Comparison of ENCODE assay signal across 9 mouse cellular contexts in the genomic region with DNA sequence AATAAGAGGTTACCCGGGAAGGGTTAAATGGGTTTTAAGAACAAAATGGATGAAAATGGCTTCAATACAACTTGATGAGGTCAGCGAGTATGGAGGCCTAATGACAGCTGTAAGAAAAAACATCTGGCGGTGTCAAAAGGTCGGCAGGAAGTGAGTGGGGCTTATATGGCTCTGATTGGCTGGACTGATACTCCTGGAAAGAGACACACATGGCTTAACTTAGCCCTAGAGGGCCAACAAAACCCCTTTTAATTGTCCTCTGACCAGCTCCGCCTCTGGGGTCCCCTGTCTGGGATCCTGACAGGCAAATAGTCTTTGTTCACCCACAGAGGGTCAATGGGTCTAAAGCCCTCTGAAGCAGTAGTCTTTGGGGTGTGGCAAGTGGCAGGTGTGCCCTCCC.
DNase-seq lines count a peak whose midpoint lies in the region; ATAC-seq and TF ChIP-seq lines count a peak whose summit lies in the region.
"Had no signal": no experiment of that assay in that cellular context is flagged by ENCODE, and none has a peak within 500 bp of the region (broad histone marks: within the 10 kb centered on the region; RNA-seq: fewer than 3 reads in every experiment).

No protein-coding gene starts in this region.

- no peak for TF ChIP-seq CTCF in stomach, postnatal 0 days (IDR thresholded peaks at IDR 0.05; ENCODE audit: low read depth)

- peak overlapping the region; percentile 15; the same call in 1 of the 2 replicates for H3K27ac ChIP-seq in midbrain, embryonic 11.5 days (ENCODE audit: low read depth, low read length)
- no peak overlapping the region for H3K27ac ChIP-seq in midbrain, embryonic 15.5 days
- H3K27ac ChIP-seq in stomach, postnatal 0 days (replicated peaks), result peak overlapping the region; percentile 74

- peaks cover 42% of the 10 kb centered on the region for H3K4me1 ChIP-seq in midbrain, embryonic 11.5 days (ENCODE audit: control insufficient read depth, insufficient read depth, low read length)
- peaks cover 28% of the 10 kb centered on the region for H3K4me1 ChIP-seq in midbrain, embryonic 15.5 days
- H3K4me1 ChIP-seq in stomach, postnatal 0 days (replicated peaks; ENCODE audit: control insufficient read depth, insufficient read depth), result peaks cover 25% of the 10 kb centered on the region

- H3K9ac ChIP-seq in midbrain, embryonic 11.5 days (ENCODE audit: low read length), result no peak overlapping the region
- H3K9ac ChIP-seq in midbrain, embryonic 15.5 days, result no peak overlapping the region
- no peak overlapping the region for H3K9ac ChIP-seq in stomach, postnatal 0 days (ENCODE audit: low read length)

- DNase-seq in midbrain, embryonic 11.5 days (ENCODE audit: low spot score, missing footprints), result peak; percentile 87
- peak; percentile 67 for DNase-seq in heart, adult 8-10 months (ENCODE audit: low spot score)
- peak; percentile 50 for DNase-seq in kidney, adult 9 months
- DNase-seq in stomach, postnatal 0 days (ENCODE audit: low spot score), result no peak
- no peak for DNase-seq in thymus, postnatal 4 days
- no peak for DNase-seq in frontal cortex, postnatal 36 days (ENCODE audit: low spot score in 2 of 2)
- no peak for DNase-seq in frontal cortex, postnatal 14 days (ENCODE audit: low spot score in 2 of 2)
- DNase-seq: retina, postnatal 1 day had no signal

- no peaks in the 10 kb centered on the region for H3K9me3 ChIP-seq in midbrain, embryonic 11.5 days (ENCODE audit: control insufficient read depth, low read length)
- H3K9me3 ChIP-seq in midbrain, embryonic 15.5 days, result no peaks in the 10 kb centered on the region
- H3K9me3 ChIP-seq in stomach, postnatal 0 days (ENCODE audit: control insufficient read depth, low read length), result no peaks in the 10 kb centered on the region

- no peak for TF ChIP-seq EP300 in stomach, postnatal 0 days (optimal IDR thresholded peaks at IDR 0.05)

- ATAC-seq in midbrain, embryonic 11.5 days (ENCODE audit: low FRiP score), result no peak
- no peak for ATAC-seq in midbrain, embryonic 15.5 days (replicated peaks)
- peak; percentile 43; the same call in 1 of the 2 replicates for ATAC-seq in stomach, postnatal 0 days (ENCODE audit: low FRiP score, low TSS enrichment)

- H3K4me2 ChIP-seq in midbrain, embryonic 11.5 days, result no peak overlapping the region
- H3K4me2 ChIP-seq in midbrain, embryonic 15.5 days, result no peak overlapping the region
- no peak overlapping the region for H3K4me2 ChIP-seq in stomach, postnatal 0 days (replicated peaks; ENCODE audit: low read depth)

- H3K36me3 ChIP-seq in midbrain, embryonic 11.5 days (ENCODE audit: control insufficient read depth, insufficient read depth, low read length), result no peaks in the 10 kb centered on the region
- no peaks in the 10 kb centered on the region for H3K36me3 ChIP-seq in midbrain, embryonic 15.5 days (replicated peaks)
- H3K36me3 ChIP-seq in stomach, postnatal 0 days (ENCODE audit: control insufficient read depth, insufficient read depth, low read length), result no peaks in the 10 kb centered on the region

- H3K4me3 ChIP-seq in midbrain, embryonic 11.5 days (ENCODE audit: low read depth, low read length), result no peak overlapping the region
- H3K4me3 ChIP-seq in midbrain, embryonic 15.5 days, result no peak overlapping the region
- H3K4me3 ChIP-seq in stomach, postnatal 0 days (ENCODE audit: low read depth, low read length), result no peak overlapping the region

- no peaks in the 10 kb centered on the region for H3K27me3 ChIP-seq in midbrain, embryonic 11.5 days (ENCODE audit: control insufficient read depth, insufficient read depth, low read length)
- no peaks in the 10 kb centered on the region for H3K27me3 ChIP-seq in midbrain, embryonic 15.5 days (replicated peaks)
- H3K27me3 ChIP-seq in stomach, postnatal 0 days (ENCODE audit: control insufficient read depth, insufficient read depth, low read length), result no peaks in the 10 kb centered on the region

- 40% methylated on average over 5 of the region's 5 CpGs for WGBS in midbrain, embryonic 11.5 days
- 60% methylated on average over 5 of the region's 5 CpGs for WGBS in midbrain, embryonic 15.5 days
- 57% methylated on average over 5 of the region's 5 CpGs for WGBS in stomach, postnatal 0 days

Comparison
In these comparisons a context has a peak if more than half of its experiments do, and no peak if none do; other contexts are left out.
1. DNase-seq: peak in midbrain, embryonic 11.5 days (single experiment), heart, adult 8-10 months (single experiment) and kidney, adult 9 months (single experiment); none in stomach, postnatal 0 days (single experiment), thymus, postnatal 4 days (single experiment), frontal cortex, postnatal 36 days (0 of 2) and frontal cortex, postnatal 14 days (0 of 2).